Mouse (Mus musculus): ENCODE data around the gene Sirt3. TPM values are rescaled to one million over a fixed set of nuclear protein-coding genes. Genes with fewer than 3 reads are reported as not detected.

The Sirt3 gene
- polyA plus RNA-seq, 1 experiment = 99.4 TPM

DNA sequence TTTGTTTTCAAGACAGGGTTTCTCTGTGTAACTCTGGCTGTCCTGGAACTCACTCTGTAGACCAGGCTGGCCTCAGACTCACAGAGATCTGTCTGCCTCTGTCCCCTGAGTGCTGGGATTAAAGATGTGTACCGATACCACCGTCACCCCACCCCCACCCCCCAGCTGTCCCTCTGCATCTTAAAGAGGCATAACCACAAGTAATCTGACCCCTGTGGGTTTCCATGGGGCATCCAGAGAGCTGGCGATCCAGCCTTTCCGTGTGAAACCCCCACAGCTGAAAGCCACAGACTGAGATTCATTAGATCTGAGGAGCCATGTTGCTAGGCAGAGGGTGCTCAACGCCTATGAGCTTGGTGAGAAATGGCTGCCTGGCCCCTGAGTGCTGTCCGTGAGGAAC is 22.1 kb downstream of the Sirt3 start:
- Histone ChIP-seq H3K27me3 (ENCODE audit: control insufficient read depth, insufficient read depth, low read length) (no peaks in the 10 kb centered on the region), H3K4me3 (replicated peaks; ENCODE audit: insufficient read depth, low read depth, low read length) (no peak overlapping the region), H3K4me1 (ENCODE audit: control insufficient read depth, insufficient read depth, low read length) (peaks cover 26% of the 10 kb centered on the region), H3K27ac (ENCODE audit: insufficient read depth, low read length) (no peak overlapping the region)
- DNase-seq = no peak
- WGBS = 50% methylated on average over 6 of the region's 6 CpGs
- TF ChIP-seq POLR2A (IDR thresholded peaks at IDR 0.05; ENCODE audit: borderline replicate concordance, insufficient read depth, low read length) (no peak), CTCF (IDR thresholded peaks at IDR 0.05; ENCODE audit: borderline replicate concordance, insufficient read depth, low read depth, low read length) (no peak)

DNA sequence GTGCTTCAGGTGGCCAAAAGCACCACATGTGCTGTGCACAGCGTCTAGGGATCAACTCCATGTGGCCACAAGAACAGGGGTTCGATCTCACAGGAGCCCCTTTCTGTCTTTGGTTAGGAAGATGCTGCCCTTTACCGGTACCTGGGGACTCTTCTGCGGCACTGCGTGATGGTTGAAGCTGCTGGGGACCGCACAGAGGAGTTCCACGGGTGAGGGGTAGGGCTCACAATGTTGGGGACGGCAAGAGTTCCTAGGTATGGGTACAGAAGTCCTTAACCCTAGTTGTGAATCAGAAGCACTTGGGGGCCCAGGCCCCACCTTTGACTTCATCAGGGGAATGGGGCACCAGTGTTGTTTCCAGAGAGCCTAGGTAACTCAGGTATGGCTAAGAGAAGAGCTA is 23.4 kb downstream of the Sirt3 start:
- H3K27me3 ChIP-seq (ENCODE audit: control insufficient read depth, insufficient read depth, low read length) = no peaks in the 10 kb centered on the region
- WGBS = 87% methylated on average over 8 of the region's 8 CpGs
- no peak for DNase-seq
- no peak overlapping the region for H3K27ac ChIP-seq (ENCODE audit: insufficient read depth, low read length)
- peaks cover 28% of the 10 kb centered on the region for H3K4me1 ChIP-seq (ENCODE audit: control insufficient read depth, insufficient read depth, low read length)
- peak overlapping the region; percentile 86 for H3K4me3 ChIP-seq (replicated peaks; ENCODE audit: insufficient read depth, low read depth, low read length)
- TF ChIP-seq POLR2A (IDR thresholded peaks at IDR 0.05; ENCODE audit: borderline replicate concordance, insufficient read depth, low read length) = no peak
- no peak for TF ChIP-seq CTCF (IDR thresholded peaks at IDR 0.05; ENCODE audit: borderline replicate concordance, insufficient read depth, low read depth, low read length)

DNA sequence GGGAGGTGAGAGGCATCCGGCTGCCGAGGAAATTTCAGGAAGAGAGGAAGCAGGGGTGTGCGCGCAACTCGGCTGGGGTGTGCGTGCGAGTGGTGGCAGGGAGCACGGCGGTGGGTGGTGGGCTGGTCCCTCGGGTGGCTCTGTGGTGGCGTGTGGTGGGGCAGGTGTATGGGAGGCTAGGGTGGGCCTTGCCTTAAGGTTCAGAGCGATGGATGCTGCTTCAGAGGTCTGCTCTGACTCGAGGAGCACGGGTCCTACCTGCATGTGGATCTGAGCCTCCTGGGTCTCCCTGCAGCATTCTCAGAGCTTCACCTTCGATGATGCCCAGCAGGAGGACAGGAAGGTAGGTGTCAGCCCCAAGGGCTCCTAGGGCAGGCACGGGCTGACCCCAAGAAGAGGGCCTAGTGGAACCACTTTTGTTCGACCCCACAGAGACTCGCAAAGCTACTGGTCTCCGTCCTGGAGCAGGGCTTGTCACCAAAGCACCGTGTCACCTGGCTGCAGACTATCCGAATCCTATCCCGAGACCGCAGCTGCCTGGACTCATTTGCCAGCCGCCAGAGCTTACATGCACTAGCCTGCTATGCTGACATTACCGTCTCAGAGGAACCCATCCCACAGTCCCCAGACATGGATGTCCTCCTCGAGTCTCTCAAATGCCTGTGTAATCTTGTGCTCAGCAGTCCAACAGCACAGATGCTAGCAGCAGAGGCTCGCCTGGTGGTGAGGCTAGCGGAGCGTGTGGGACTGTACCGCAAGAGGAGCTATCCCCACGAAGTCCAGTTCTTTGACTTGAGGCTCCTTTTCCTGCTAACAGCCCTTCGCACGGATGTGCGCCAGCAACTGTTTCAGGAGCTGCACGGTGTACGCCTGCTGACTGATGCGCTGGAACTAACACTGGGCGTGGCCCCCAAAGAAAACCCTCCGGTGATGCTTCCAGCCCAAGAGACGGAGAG is 24.3 kb downstream of the Sirt3 start, which contains the start of gene Bet1l:
Gene Bet1l, minus strand, starts transcription at position 28 of the 956 bp plus-strand sequence.
- Histone ChIP-seq H3K27me3 (ENCODE audit: control insufficient read depth, insufficient read depth, low read length) (no peaks in the 10 kb centered on the region), H3K4me1 (ENCODE audit: control insufficient read depth, insufficient read depth, low read length) (peaks cover 28% of the 10 kb centered on the region), H3K4me3 (replicated peaks; ENCODE audit: insufficient read depth, low read depth, low read length) (peak within 1 kb of the TSS; percentile 86), H3K27ac (ENCODE audit: insufficient read depth, low read length) (peak within 1 kb of the TSS; percentile 82)
- DNase-seq = peak; percentile 19 to 46
- TF ChIP-seq POLR2A (IDR thresholded peaks at IDR 0.05; ENCODE audit: borderline replicate concordance, insufficient read depth, low read length) = no peak
- no peak for TF ChIP-seq CTCF (IDR thresholded peaks at IDR 0.05; ENCODE audit: borderline replicate concordance, insufficient read depth, low read depth, low read length)
- 7% methylated on average over 40 of the region's 40 CpGs for WGBS

DNA sequence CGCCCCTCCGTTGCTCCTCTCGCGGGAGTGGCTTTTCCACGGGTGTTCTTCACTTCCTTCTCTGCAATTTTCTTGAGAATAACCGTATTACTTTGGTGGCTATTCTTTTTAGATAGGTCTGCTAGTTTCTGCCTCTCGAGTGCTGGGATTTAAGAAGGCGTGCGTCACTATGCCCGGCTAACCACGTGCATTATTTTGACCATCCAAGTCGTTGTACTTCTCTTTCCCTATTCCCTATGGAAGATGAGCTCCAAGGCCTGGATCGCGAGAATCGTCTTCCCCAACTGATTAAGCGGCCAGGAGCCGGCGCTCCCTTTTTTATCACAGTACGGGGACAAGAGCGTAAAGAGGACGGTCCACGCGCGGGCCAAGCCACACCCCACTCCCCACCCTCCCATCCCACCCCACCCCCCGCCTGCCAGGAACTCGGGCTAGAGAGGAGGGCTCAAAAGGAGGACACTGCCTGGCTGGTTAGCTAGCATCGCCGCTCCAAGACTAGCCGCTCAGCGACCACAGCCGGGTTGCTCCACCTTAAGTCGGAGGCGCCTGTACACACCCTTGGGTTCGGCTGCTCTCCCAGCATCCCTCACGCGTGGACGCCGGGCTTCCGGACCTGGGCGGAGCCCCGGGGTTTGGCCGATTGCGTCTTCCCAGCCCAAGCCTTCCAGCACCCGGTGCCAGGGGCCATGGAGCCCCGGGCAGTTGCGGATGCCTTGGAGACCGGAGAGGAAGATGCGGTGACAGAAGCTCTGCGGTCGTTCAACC is 25.1 kb downstream of the Sirt3 start, which contains the start of gene Ric8a:
Gene Ric8a, plus strand, starts transcription at position 173 of the 765 bp plus-strand sequence.
- TF ChIP-seq POLR2A (IDR thresholded peaks at IDR 0.05; ENCODE audit: borderline replicate concordance, insufficient read depth, low read length) (peak; percentile 68; the same call in 1 of the 2 replicates), CTCF (IDR thresholded peaks at IDR 0.05; ENCODE audit: borderline replicate concordance, insufficient read depth, low read depth, low read length) (no peak)
- H3K27ac ChIP-seq (ENCODE audit: insufficient read depth, low read length) = peak within 1 kb of the TSS; percentile 82
- H3K4me3 ChIP-seq (replicated peaks; ENCODE audit: insufficient read depth, low read depth, low read length) = peak within 1 kb of the TSS; percentile 86
- no peaks in the 10 kb centered on the region for H3K27me3 ChIP-seq (ENCODE audit: control insufficient read depth, insufficient read depth, low read length)
- WGBS = under 1% methylated on average over 50 of the region's 50 CpGs
- H3K4me1 ChIP-seq (ENCODE audit: control insufficient read depth, insufficient read depth, low read length) = peaks cover 28% of the 10 kb centered on the region
- DNase-seq = peak; percentile 90

DNA sequence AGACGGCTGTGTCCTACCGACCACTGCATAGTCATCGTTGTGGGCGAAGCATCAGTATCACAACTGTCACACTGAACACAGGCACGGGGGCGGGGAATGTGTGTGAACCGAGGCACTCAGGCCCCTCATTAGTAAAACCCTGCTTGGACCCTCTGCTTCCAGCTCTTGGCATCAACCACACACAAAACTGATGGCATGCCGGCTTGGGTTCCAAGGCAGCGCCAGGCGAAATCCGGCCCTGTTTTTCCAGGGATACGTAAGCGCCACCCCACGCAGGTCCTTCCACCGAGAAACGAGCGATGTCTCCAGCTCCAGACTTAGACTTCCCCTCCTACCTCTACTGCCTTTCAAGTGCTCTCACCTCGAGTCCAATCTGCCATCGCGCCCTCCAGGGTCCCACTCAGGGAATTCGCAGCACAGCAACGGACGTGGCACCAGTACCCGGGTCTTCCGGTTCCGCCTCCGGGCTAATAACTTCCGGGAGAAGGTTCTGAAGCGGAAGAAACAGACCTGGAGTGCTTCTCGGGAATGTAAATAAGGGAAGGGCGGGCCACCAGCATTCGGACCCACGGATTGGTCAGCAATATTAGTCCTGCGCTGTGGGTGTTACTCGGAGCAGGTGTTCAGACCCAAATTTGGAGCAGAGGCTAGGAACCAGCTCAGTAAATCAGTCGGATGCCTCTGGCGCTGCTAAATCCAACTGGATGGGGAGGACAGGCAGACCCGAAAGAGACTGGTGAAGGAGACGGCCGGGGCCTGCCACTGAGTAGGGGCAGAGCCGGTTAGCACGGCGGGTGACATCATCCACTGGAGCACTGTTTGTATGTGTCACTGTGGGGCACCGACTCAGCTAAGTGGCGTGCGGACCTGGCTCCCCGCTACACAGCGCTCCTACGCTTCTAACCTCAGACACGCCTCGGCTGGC is 26.0 kb downstream of the Sirt3 start, which contains the start of gene Gm45785:
Gene Gm45785, minus strand, starts transcription at position 472 of the 925 bp plus-strand sequence.
- DNase-seq = peak; percentile 85 to 92
- TF ChIP-seq POLR2A (IDR thresholded peaks at IDR 0.05; ENCODE audit: borderline replicate concordance, insufficient read depth, low read length) = peak; percentile 71; the same call in 1 of the 2 replicates
- no peak for TF ChIP-seq CTCF (IDR thresholded peaks at IDR 0.05; ENCODE audit: borderline replicate concordance, insufficient read depth, low read depth, low read length)
- no peaks in the 10 kb centered on the region for H3K27me3 ChIP-seq (ENCODE audit: control insufficient read depth, insufficient read depth, low read length)
- WGBS = under 1% methylated on average over 51 of the region's 51 CpGs
- H3K27ac ChIP-seq (ENCODE audit: insufficient read depth, low read length) = peak within 1 kb of the TSS; percentile 82
- H3K4me1 ChIP-seq (ENCODE audit: control insufficient read depth, insufficient read depth, low read length) = peaks cover 22% of the 10 kb centered on the region
- peak within 1 kb of the TSS; percentile 86 for H3K4me3 ChIP-seq (replicated peaks; ENCODE audit: insufficient read depth, low read depth, low read length)

DNA sequence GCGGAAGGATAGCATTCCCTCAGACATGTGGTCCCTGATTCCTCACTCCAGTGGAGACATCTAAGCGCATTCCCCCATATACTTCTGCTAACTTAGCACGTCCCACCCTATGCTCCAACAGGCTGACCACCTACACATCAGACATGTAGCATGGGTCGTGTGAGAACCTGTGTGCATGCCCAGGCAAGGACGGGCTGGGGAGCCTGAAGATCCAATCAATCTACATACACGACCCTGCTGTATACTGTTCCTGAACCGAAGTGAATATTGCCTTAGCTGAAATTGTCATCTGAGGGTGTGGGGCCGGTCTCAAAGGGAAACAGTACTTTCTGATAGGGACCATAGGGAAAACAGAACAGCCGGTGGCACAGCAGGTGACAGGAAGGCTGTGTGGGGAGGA is 26.9 kb downstream of the Sirt3 start:
- peaks cover 17% of the 10 kb centered on the region for H3K4me1 ChIP-seq (ENCODE audit: control insufficient read depth, insufficient read depth, low read length)
- peak overlapping the region; percentile 86 for H3K4me3 ChIP-seq (replicated peaks; ENCODE audit: insufficient read depth, low read depth, low read length)
- H3K27me3 ChIP-seq (ENCODE audit: control insufficient read depth, insufficient read depth, low read length) = no peaks in the 10 kb centered on the region
- WGBS = 65% methylated on average over 9 of the region's 9 CpGs
- no peak for TF ChIP-seq POLR2A (IDR thresholded peaks at IDR 0.05; ENCODE audit: borderline replicate concordance, insufficient read depth, low read length)
- no peak for TF ChIP-seq CTCF (IDR thresholded peaks at IDR 0.05; ENCODE audit: borderline replicate concordance, insufficient read depth, low read depth, low read length)
- DNase-seq = no peak
- no peak overlapping the region for H3K27ac ChIP-seq (ENCODE audit: insufficient read depth, low read length)

All from cerebellum, adult 2 months (tissue).